Mouse (Mus musculus): ENCODE data around the gene Hspa1l.
"Not testable (repeated sequence)": the region's sequence is repeated elsewhere in the genome, so short reads cannot be mapped to it uniquely, and the experiment has no call there.

Hspa1l gene

GRCm38 (mm10) chr17:34972069-34972749 lies at the start of gene Hspa1l, which contains the start of gene Hspa1a:
Gene Hspa1l (plus strand): TSS chr17:34972703.
Gene Hspa1a (minus strand): TSS chr17:34972156.
- in situ Hi-C loops (cut with MboI, MseI), result not testable (repeated sequence)

DNA sequence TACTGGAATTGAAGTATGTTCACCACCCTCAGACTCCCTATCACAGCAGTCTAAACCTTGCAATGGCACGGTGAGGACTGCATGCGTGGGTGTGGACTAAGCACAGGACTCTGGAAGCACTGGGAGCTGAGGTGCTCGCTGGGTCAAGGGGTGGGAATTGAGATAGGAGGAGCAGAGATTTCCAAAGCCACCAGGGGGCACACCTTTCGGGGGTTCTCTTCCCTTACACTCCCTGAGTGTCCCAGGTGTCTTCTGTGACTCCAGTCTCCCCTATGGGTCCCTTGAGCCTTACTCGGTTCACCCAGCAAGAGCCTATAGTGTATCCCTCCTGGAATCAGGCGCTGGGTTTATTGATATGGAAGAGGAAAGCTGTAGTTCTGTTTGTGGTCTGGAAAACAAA lies 49.6 kb upstream of the Hspa1l start:
- in situ Hi-C loops (cut with MboI, MseI), result no loop called here

DNA sequence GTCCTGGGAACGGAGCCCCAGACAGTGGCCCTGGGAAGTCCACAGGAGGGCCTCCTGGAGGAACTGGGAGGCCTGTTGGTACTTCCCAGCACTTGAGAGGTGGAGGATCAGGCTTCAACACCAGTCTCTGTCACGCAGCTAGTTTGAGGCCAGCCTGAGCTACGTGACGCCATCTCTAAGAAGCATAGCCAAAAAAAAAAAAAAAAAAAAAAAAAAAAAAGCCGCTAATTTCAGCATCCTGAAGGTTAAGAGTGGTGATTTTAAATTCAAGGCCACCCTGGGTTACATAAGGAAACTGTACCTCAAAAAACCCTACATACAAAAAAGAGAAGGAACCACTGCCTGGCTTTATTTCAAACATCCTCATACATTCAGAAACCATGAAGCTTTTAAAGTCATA lies 48.2 kb upstream of the Hspa1l start:
- in situ Hi-C loops (cut with MboI, MseI), result no loop called here

DNA sequence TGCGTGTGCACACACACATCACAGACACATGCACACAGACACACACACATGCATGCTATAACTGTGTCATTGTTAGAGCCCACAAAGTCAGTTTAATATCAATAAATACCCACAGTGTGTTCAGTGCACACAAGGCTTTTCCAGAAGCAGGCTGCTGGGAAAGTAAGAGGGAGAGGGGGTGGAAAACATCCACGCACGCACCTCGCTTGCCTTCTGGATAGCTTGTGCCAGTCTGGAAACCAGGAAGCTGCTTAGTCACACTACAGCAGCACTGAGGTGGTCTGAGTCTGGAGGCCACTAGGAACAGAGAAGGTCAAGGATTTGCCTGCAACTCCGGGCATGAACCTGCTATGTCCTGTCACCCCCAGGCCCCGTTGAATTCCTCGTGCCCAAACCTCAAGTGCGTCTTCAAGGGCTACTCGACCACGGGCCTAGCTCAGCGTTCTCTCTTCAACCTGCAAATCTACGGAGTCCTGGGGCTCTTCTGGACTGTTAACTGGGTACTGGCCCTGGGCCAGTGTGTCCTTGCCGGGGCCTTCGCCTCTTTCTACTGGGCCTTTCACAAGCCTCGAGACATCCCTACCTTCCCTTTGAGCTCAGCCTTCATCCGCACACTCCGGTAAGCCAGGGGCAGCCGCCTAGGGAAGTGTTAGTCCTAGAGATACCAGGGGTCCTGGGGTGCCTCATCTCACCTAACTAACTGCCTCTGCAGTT lies 45.0 kb upstream of the Hspa1l start:
- in situ Hi-C loops (cut with MboI, MseI), result no loop called here

GRCm38 (mm10) chr17:34928841-34929240 lies 43.7 kb upstream of the Hspa1l start:
- in situ Hi-C loops (cut with MboI, MseI), result no loop called here

GRCm38 (mm10) chr17:34931061-34931734 lies 41.3 kb upstream of the Hspa1l start, which contains the start of gene Neu1:
Gene Neu1 (plus strand): TSS chr17:34931253.
- in situ Hi-C loops (cut with MboI, MseI), result loop anchor here (10.0 kb wide), 1 partner anchor 296 kb away; no protein-coding TSS in a partner anchor

GRCm38 (mm10) chr17:34931735-34932098 lies 40.8 kb upstream of the Hspa1l start:
- in situ Hi-C loops (cut with MboI, MseI), result loop anchor here (10.0 kb wide), 1 partner anchor 297 kb away; no protein-coding TSS in a partner anchor

GRCm38 (mm10) chr17:34932287-34932686 lies 40.2 kb upstream of the Hspa1l start:
- in situ Hi-C loops (cut with MboI, MseI), result loop anchor here (10.0 kb wide), 1 partner anchor 297 kb away; no protein-coding TSS in a partner anchor

DNA sequence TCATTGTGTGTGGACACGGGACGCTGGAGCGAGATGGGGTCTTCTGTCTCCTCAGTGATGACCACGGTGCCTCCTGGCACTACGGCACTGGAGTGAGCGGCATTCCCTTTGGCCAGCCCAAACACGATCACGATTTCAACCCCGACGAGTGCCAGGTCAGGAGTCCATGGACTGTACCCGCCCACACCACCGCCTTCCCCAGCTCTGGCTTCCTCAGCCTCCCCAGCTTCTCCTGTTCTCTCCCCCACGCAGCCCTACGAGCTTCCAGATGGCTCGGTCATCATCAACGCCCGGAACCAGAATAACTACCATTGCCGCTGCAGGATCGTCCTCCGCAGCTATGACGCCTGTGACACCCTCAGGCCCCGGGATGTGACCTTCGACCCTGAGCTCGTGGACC lies 38.5 kb upstream of the Hspa1l start:
- in situ Hi-C loops (cut with MboI, MseI), result loop anchor here (10.0 kb wide), 1 partner anchor 299 kb away; no protein-coding TSS in a partner anchor

DNA sequence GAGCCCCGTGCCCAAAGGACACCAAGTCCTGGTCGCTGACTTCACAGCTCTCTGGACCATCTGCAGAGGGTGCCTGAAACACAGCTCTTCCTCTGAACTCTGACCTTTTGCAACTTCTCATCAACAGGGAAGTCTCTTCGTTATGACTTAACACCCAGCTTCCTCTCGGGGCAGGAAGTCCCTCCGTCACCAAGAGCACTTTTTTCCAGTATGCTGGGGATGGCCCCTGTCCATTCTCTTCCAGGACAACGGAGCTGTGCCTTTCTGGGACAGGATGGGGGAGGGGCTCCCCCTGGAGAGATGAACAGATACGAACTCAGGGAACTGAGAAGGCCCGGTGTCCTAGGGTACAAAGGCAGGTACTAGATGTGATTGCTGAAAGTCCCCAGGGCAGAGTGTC lies 37.7 kb upstream of the Hspa1l start:
- in situ Hi-C loops (cut with MboI, MseI), result loop anchor here (10.0 kb wide), 1 partner anchor 300 kb away; no protein-coding TSS in a partner anchor

DNA sequence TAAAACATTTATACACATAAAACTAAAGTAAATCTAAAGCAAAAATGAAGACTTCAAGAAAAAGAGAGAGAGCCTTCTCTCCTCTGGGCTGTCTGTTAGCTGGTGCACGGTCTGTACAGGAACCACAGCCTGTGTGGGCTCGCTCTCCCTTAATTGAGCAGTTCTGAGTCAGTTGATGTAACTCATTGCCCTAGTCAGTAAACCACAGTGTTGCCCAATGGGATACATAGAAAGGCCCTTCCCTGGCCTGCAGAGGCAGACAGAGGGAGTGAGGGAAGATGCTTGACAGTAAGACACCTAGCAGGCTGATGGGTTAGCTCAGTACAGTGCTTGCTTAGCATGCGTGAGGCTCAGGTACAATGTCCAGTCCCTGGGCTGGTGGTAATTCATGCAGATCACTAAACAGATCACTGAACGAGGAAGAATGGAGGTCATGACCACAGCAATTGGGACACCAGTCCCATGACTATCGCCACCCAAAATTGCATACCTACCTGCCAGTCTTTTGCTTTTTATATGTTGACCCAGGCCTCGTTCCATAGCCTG lies 34.5 kb upstream of the Hspa1l start:
- in situ Hi-C loops (cut with MboI, MseI), result loop anchor here (10.0 kb wide), 1 partner anchor 303 kb away; no protein-coding TSS in a partner anchor

- in situ Hi-C loops (cut with MboI, MseI), result no loop called here
These were observed 31.0 kb upstream of the Hspa1l start for GRCm38 (mm10) chr17:34941344-34942041.

DNA sequence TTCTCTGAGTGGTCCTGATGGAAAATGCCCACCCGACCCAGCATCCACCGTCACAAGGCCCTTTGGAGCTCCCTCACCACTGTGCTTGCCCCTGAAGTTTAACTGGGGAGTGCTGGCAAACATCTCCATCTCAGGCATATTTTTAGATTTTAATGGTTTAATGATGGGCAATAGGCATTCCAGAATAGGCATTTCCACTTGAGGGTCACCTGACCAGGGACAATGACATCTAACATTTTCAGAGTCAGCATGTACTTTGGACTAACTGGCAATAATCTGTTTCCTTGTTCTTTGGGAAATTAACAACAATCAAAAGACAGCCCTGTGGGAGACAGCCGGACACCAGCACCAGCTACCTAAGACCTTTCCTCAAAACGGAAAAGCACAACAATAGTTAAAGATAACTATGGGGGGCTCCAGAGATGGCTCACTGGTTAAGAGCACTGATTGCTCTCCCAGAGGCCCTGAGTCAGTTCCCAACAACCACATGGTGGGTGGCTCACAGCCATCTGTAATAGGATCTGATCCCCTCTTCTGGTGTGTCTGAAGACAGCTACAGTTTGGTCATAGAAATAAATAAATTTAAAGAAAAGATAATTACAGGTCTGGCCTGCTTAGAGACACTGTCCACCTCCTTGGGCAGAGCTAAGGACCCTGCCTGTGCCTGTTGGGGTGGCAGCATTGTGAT lies 29.2 kb upstream of the Hspa1l start:
- in situ Hi-C loops (cut with MboI, MseI), result no loop called here

- in situ Hi-C loops (cut with MboI, MseI), result no loop called here
These were observed 28.1 kb upstream of the Hspa1l start for GRCm38 (mm10) chr17:34944362-34944761.

GRCm38 (mm10) chr17:34946486-34947140 lies 25.9 kb upstream of the Hspa1l start:
- in situ Hi-C loops (cut with MboI, MseI), result no loop called here

DNA sequence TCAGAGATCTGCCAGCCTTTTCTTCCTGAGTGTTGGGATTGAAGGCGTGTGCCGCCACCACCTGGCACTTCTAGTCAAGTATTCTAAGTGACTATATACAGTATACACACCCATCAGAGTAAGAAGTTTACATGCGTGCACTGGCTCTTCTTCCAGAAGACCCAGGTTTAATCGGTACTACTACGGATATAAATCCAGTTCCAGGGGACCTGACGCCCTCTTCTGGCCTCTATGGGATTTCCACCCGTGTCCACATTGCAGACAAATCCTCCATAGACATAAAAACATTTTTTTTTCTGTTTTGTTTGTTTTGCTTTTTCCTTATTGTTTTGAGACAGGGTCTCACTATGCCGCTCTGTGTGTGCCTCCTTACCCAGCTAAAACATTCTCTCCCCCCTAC lies 24.9 kb upstream of the Hspa1l start:
- in situ Hi-C loops (cut with MboI, MseI), result no loop called here

DNA sequence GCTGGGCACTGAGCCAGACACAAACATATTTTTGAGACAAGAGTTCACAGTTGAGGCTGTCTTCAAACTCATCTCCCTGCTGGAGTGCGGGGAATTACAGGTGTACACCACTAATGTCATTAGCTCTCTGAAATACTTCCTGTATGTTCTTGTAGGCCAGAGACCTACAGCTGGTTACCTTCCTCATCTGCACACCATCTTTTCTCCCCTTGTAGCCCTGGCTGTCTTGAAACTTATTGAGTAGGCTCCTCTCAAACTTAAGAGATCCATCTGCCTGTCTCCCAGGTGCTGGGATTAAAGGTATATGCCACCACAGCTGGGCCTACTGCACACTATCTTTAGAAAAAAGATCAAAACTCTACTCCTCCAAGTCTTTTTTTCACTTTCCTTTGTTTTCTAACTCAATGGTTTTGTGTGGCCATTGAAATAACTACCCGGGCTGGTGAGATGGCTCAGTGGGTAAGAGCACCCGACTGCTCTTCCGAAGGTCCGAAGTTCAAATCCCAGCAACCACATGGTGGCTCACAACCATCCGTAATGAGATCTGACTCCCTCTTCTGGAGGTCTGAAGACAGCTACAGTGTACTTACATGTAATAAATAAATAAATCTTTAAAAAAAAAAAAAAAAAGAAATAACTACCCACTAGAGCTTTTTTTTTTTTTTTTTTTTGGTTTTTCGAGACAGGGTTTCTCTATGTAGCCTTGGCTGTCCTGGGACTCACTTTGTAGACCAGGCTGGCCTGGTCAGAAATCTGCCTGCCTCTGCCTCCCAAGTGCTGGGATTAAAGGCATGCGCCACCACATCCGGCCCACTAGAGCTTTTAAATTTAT lies 23.6 kb upstream of the Hspa1l start:
- in situ Hi-C loops (cut with MboI, MseI), result not testable (repeated sequence)

DNA sequence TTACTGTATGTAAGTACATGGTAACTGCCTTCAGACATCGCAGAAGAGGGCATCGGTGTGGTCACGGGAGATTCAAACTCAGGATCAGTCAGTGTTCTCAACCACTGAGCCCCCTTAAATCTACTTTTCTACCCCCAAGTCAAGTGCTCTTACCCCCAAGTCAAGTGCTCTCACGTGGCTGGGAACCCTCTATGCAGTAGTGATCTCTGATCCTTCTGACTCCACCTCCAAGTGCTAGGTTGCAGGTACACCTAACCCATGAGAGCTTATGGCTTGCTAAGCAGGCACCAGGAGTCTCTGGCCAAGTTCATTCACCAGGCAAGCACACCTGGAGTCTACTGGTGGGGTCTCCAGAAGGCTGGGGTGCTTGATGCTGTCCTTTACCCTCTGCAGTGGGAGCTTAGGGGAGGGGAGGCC lies 22.9 kb upstream of the Hspa1l start:
- in situ Hi-C loops (cut with MboI, MseI), result no loop called here

All from T-helper 1 cell (primary cell).